In the genomic region with DNA sequence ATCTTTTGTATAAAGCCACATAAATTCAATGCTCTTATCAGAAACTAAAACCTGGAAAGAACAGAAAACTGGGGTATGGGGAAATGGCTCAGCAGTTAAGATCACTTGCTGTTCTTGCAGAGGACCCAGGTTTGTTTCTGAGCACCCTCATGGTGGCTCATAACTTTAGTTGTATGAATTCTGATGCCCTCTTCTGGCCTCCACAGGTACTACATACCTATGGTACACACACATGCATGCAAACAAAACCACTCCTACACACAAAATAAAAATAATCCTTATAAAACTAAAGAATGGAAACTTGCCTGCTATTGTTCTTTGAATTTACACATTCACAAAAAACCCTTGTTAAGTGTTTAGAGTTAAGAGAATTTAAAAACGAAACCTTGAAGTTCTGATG, we compare ENCODE assay signal across 23 mouse cellular contexts.
DNase-seq lines count a peak whose midpoint lies in the region; ATAC-seq and TF ChIP-seq lines count a peak whose summit lies in the region.
"Had no signal": no experiment of that assay in that cellular context is flagged by ENCODE, and none has a peak within 500 bp of the region (broad histone marks: within the 10 kb centered on the region; RNA-seq: fewer than 3 reads in every experiment).

No protein-coding gene starts in this region.

- no peaks in the 10 kb centered on the region for H3K9me3 ChIP-seq in hindbrain, postnatal 0 days (ENCODE audit: low read length)
- H3K9me3 ChIP-seq in hindbrain, embryonic 13.5 days = no peaks in the 10 kb centered on the region
- no peaks in the 10 kb centered on the region for H3K9me3 ChIP-seq in lung, postnatal 0 days (ENCODE audit: low read length)
- H3K9me3 ChIP-seq: embryonic facial prominence, embryonic 13.5 days; forebrain, embryonic 10.5 days; hindbrain, embryonic 15.5 days; intestine, embryonic 15.5 days; liver, embryonic 13.5 days; midbrain, embryonic 12.5 days; neural tube, embryonic 13.5 days had no signal

- H3K9ac ChIP-seq in hindbrain, postnatal 0 days (replicated peaks; ENCODE audit: low read length) = no peak overlapping the region
- no peak overlapping the region for H3K9ac ChIP-seq in hindbrain, embryonic 13.5 days
- H3K9ac ChIP-seq in lung, postnatal 0 days (replicated peaks; ENCODE audit: low read depth) = no peak overlapping the region
- H3K9ac ChIP-seq: embryonic facial prominence, embryonic 13.5 days; heart, embryonic 12.5 days; hindbrain, embryonic 15.5 days; intestine, embryonic 15.5 days; liver, embryonic 13.5 days; midbrain, embryonic 12.5 days; neural tube, embryonic 13.5 days had no signal

- no peak for DNase-seq in hindbrain, postnatal 0 days (ENCODE audit: low spot score)
- no peak for DNase-seq in lung, postnatal 0 days (ENCODE audit: low spot score)
- DNase-seq in lung, postnatal 36 days = no peak
- DNase-seq in ES-CJ7 (ENCODE audit: low read depth, low spot score) = peak; percentile 31
- peak; percentile 3 for DNase-seq in induced T-regulatory cell, adult 2 months (ENCODE audit: low read depth)
- no peak for DNase-seq in adrenal gland, adult 8-10 months
- no peak for DNase-seq in kidney, postnatal 4 days
- DNase-seq: B cell, adult 2 months; gastrocnemius, postnatal 25 days; heart, adult 11 months; kidney, adult 9 months; liver, embryonic 13.5 days; lung, adult 2 months; lung, postnatal 14 days had no signal

- WGBS in hindbrain, postnatal 0 days = 83% methylated on average over 1 of the region's 1 CpGs
- WGBS in hindbrain, embryonic 13.5 days = 93% methylated on average over 1 of the region's 1 CpGs
- WGBS in lung, postnatal 0 days = 72% methylated on average over 1 of the region's 1 CpGs

- H3K36me3 ChIP-seq in hindbrain, postnatal 0 days (ENCODE audit: insufficient read depth, low read length) = no peaks in the 10 kb centered on the region
- no peaks in the 10 kb centered on the region for H3K36me3 ChIP-seq in hindbrain, embryonic 13.5 days
- no peaks in the 10 kb centered on the region for H3K36me3 ChIP-seq in lung, postnatal 0 days (ENCODE audit: insufficient read depth, low read length)
- H3K36me3 ChIP-seq: embryonic facial prominence, embryonic 13.5 days; forebrain, embryonic 10.5 days; heart, embryonic 12.5 days; hindbrain, embryonic 15.5 days; intestine, embryonic 15.5 days; liver, embryonic 13.5 days; midbrain, embryonic 12.5 days; neural tube, embryonic 13.5 days had no signal

- no peaks in the 10 kb centered on the region for H3K27me3 ChIP-seq in hindbrain, postnatal 0 days (ENCODE audit: insufficient read depth, low read length)
- H3K27me3 ChIP-seq in hindbrain, embryonic 13.5 days = no peaks in the 10 kb centered on the region
- H3K27me3 ChIP-seq in lung, postnatal 0 days (replicated peaks; ENCODE audit: insufficient read depth, low read length) = no peaks in the 10 kb centered on the region
- H3K27me3 ChIP-seq: embryonic facial prominence, embryonic 13.5 days; heart, embryonic 12.5 days; hindbrain, embryonic 15.5 days; intestine, embryonic 15.5 days; liver, embryonic 13.5 days; midbrain, embryonic 12.5 days; neural tube, embryonic 13.5 days had no signal

- no peak overlapping the region for H3K4me2 ChIP-seq in hindbrain, postnatal 0 days (ENCODE audit: low read depth, low read length)
- no peak overlapping the region for H3K4me2 ChIP-seq in hindbrain, embryonic 13.5 days
- no peak overlapping the region for H3K4me2 ChIP-seq in lung, postnatal 0 days (replicated peaks; ENCODE audit: low read depth, low read length)
- H3K4me2 ChIP-seq: embryonic facial prominence, embryonic 13.5 days; heart, embryonic 12.5 days; intestine, embryonic 15.5 days; liver, embryonic 13.5 days; midbrain, embryonic 12.5 days; neural tube, embryonic 13.5 days had no signal

- peak; percentile 34 for TF ChIP-seq CTCF in hindbrain, postnatal 0 days (IDR thresholded peaks at IDR 0.05; ENCODE audit: low read depth)
- 0 out of 2 replicates have a peak, but pooled peaks have one; percentile 2 for TF ChIP-seq CTCF in lung, postnatal 0 days (IDR thresholded peaks at IDR 0.05)

- H3K4me1 ChIP-seq in hindbrain, postnatal 0 days (ENCODE audit: insufficient read depth, low read length) = no peaks in the 10 kb centered on the region
- H3K4me1 ChIP-seq in hindbrain, embryonic 13.5 days (replicated peaks) = no peaks in the 10 kb centered on the region; the same call in 1 of the 2 replicates
- no peaks in the 10 kb centered on the region for H3K4me1 ChIP-seq in lung, postnatal 0 days (ENCODE audit: insufficient read depth, low read depth, low read length)
- H3K4me1 ChIP-seq: heart, embryonic 12.5 days; hindbrain, embryonic 15.5 days; intestine, embryonic 15.5 days; liver, embryonic 13.5 days; neural tube, embryonic 13.5 days had no signal

- no peak for TF ChIP-seq EP300 in lung, postnatal 0 days (IDR thresholded peaks at IDR 0.05)

- no peak overlapping the region for H3K27ac ChIP-seq in hindbrain, postnatal 0 days
- H3K27ac ChIP-seq in hindbrain, embryonic 13.5 days = no peak overlapping the region
- H3K27ac ChIP-seq in lung, postnatal 0 days (ENCODE audit: low read length) = no peak overlapping the region
- H3K27ac ChIP-seq: embryonic facial prominence, embryonic 13.5 days; forebrain, embryonic 10.5 days; hindbrain, embryonic 15.5 days; intestine, embryonic 15.5 days; liver, embryonic 13.5 days; midbrain, embryonic 12.5 days; neural tube, embryonic 13.5 days had no signal

- H3K4me3 ChIP-seq in hindbrain, postnatal 0 days (ENCODE audit: low read length) = no peak overlapping the region
- no peak overlapping the region for H3K4me3 ChIP-seq in hindbrain, embryonic 13.5 days
- H3K4me3 ChIP-seq in lung, postnatal 0 days (ENCODE audit: low read depth, low read length) = no peak overlapping the region
- H3K4me3 ChIP-seq: embryonic facial prominence, embryonic 13.5 days; forebrain, embryonic 10.5 days; heart, embryonic 12.5 days; hindbrain, embryonic 15.5 days; intestine, embryonic 15.5 days; liver, embryonic 13.5 days; midbrain, embryonic 12.5 days; neural tube, embryonic 13.5 days had no signal

- no peak for ATAC-seq in hindbrain, postnatal 0 days
- ATAC-seq in hindbrain, embryonic 13.5 days (ENCODE audit: low FRiP score) = no peak
- ATAC-seq in lung, postnatal 0 days = no peak
- ATAC-seq: forebrain, embryonic 16.5 days had no signal

Comparison
In these comparisons a context has a peak if more than half of its experiments do, and no peak if none do; other contexts are left out.
1. DNase-seq: peak in ES-CJ7 (single experiment) and induced T-regulatory cell, adult 2 months (single experiment); none in hindbrain, postnatal 0 days (single experiment), lung, postnatal 0 days (single experiment), lung, postnatal 36 days (single experiment), adrenal gland, adult 8-10 months (single experiment) and kidney, postnatal 4 days (0 of 2).